Mouse (Mus musculus) ES-Bruce4 (cell line): ENCODE results near the gene Fam98c.

Source experiments
- CTCF ChIP-seq: IDR thresholded peaks from one replicate; pipeline ENCODE4 v1.8.1; 2011; ENCODE audit warnings: low read depth, low read length
- EP300 ChIP-seq: IDR thresholded peaks from 2 replicates; pipeline ENCODE4 v1.6.1; 2011; ENCODE audit warnings: low read depth, low read length; ENCODE audit not compliant: insufficient read depth
- POLR2A ChIP-seq: IDR thresholded peaks from one replicate; pipeline ENCODE4 v1.8.1; 2011; ENCODE audit warnings: low read length; ENCODE audit not compliant: insufficient read depth

- TF ChIP-seq POLR2A (no peak), CTCF (no peak), EP300 (no peak)
These were observed 14.6 kb downstream of the Fam98c start for GRCm38 (mm10) chr7:29141416-29141815.
